Mouse (Mus musculus) olfactory bulb, adult 2 months (tissue): ENCODE measurements around the gene Fzd7.

Source experiments
- CTCF ChIP-seq: fragments of 200-500 bp; IDR thresholded peaks from 2 replicates; pipeline ENCODE4 v1.5.1; 2012; ENCODE audit warnings: low read depth, mild to moderate bottlenecking, low read length, moderate library complexity; ENCODE audit not compliant: insufficient read depth
- POLR2A ChIP-seq: fragments of 200-500 bp; IDR thresholded peaks from 2 replicates; pipeline ENCODE4 v1.6.1; 2012; ENCODE audit warnings: mild to moderate bottlenecking, low read depth, low read length, moderate library complexity; ENCODE audit not compliant: insufficient read depth

DNA sequence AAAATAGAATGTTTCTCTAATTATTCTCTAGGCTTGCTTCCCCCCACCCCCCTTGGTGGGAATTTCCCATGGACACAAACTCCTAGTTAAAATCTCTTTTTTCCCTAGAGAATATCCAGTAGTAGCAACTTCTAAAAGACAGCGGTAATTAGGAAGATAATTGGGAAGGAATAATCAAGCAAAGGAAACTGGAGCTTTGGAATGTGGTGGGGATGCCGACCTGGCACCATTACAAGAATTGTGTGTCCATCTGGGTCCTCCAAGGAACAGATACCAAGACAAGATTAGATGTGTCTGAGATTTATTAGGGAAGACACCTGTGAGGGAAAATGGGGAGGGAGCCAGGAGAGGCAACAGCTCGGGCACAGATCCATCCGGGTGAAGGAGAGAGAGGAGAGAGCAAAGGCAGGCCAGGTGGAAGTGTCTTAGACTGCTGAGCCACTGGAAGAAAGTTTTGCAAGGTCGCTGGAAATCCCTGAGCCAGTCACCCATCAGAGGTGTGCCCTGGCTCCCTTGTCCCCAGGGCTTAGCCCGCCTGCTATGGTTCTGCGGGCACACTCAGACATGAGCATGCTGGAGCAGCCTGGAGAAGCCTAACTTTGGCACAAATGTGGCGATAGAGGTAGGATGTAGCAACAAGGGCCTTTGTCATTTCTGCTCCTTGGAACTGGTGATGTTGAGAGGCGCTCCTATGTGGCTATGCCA, 29.5 kb downstream of the Fzd7 start:
- no peak for TF ChIP-seq CTCF
- TF ChIP-seq POLR2A = no peak
